Mouse (Mus musculus) midbrain, embryonic 13.5 days (tissue): ENCODE measurements around the gene Hoxa10. TPM values are rescaled to one million over a fixed set of nuclear protein-coding genes. Genes with fewer than 3 reads are reported as not detected.

Experiments
- ATAC-seq: fragments of 200-750 bp; cut with Nextera tagmentation; 2 replicates; pipeline ENCODE4 v1.8.0; 2017; ENCODE audit warnings: mild to moderate bottlenecking, moderate TSS enrichment, moderate library complexity
- H3K27ac ChIP-seq: fragments of 300-500 bp; sonication (generic); 2 replicates; pipeline ENCODE4 v1.5.1; 2015; ENCODE audit warnings: inconsistent platforms, mild to moderate bottlenecking, moderate library complexity
- H3K27me3 ChIP-seq: fragments of 300-500 bp; sonication (generic); 2 replicates; pipeline ENCODE4 v1.6.1; 2015; ENCODE audit warnings: mild to moderate bottlenecking, inconsistent platforms
- H3K36me3 ChIP-seq: fragments of 300-500 bp; sonication (generic); 2 replicates; pipeline ENCODE4 v1.6.1; 2015; ENCODE audit warnings: mild to moderate bottlenecking, inconsistent platforms
- H3K4me1 ChIP-seq: fragments of 300-500 bp; sonication (generic); replicated peaks from 2 replicates; pipeline ENCODE4 v1.6.1; 2015; ENCODE audit warnings: inconsistent platforms
- H3K4me2 ChIP-seq: fragments of 300-500 bp; sonication (generic); replicated peaks from 2 replicates; pipeline ENCODE4 v1.6.1; 2015; ENCODE audit warnings: moderate library complexity, mild to moderate bottlenecking, inconsistent platforms
- H3K4me3 ChIP-seq: fragments of 300-500 bp; sonication (generic); replicated peaks from 2 replicates; pipeline ENCODE4 v1.5.1; 2015; ENCODE audit warnings: mild to moderate bottlenecking, inconsistent platforms
- H3K9ac ChIP-seq: fragments of 300-500 bp; sonication (generic); replicated peaks from 2 replicates; pipeline ENCODE4 v1.6.1; 2015; ENCODE audit warnings: mild to moderate bottlenecking, inconsistent platforms
- H3K9me3 ChIP-seq: fragments of 300-500 bp; sonication (generic); 2 replicates; pipeline ENCODE4 v1.6.1; 2016; ENCODE audit warnings: mild to moderate bottlenecking, inconsistent platforms
- WGBS: fragments of 180-500 bp; shearing (Covaris S2); methylation state at CpG from one replicate; pipeline ENCODE4 v1.1.7; 2015; 5-methylcytosine and 5-hydroxymethylcytosine counted together
- microRNA counts: library from miRNA; unstranded; fragments of <30 nt; microRNA quantifications from one replicate; lab custom pipeline; 2016
- microRNA-seq: library from miRNA; unstranded; fragments of <30 nt; microRNA quantifications from one replicate; pipeline ENCODE4, GENCODE M21; 2016
- polyA plus RNA-seq: library from polyadenylated mRNA; unstranded; fragments of >200 nt; fragmentation: Nextera tagmentation; extraction: Ambion mirVana; gene quantifications from 2 replicates; pipeline ENCODE4 v1.2.1, GENCODE M21; 2015

Gene Hoxa10
- polyA plus RNA-seq, 1 experiment from 2014 or later = not detected

DNA sequence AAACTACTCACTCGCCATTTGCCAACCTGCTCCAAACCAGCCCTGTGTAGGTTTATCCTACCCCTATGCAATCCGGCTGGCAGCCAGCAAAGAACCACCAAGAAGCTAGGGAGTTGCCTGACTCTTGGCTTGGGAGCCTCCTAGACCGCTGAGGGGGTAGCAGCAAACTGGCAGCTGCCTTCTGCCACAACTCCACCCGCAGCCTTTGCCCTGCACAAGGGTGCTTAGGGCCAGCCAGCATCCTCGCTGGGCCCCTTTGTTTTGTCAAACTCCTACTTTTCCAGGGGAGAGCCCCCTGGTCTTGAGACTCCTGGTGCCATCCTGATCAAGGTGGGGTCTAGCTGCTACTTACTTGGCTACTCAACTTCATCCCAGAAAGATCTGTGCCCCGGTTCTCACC is 56.0 kb downstream of the Hoxa10 start:
- H3K27ac ChIP-seq = no peak overlapping the region
- H3K4me2 ChIP-seq = no peak overlapping the region
- 1% methylated on average over 6 of the region's 6 CpGs for WGBS
- H3K9ac ChIP-seq = no peak overlapping the region
- H3K4me1 ChIP-seq = no peaks in the 10 kb centered on the region
- H3K36me3 ChIP-seq = no peaks in the 10 kb centered on the region
- ATAC-seq = no peak
- H3K9me3 ChIP-seq = no peaks in the 10 kb centered on the region
- H3K27me3 ChIP-seq = peaks cover 100% of the 10 kb centered on the region
- no peak overlapping the region for H3K4me3 ChIP-seq

DNA sequence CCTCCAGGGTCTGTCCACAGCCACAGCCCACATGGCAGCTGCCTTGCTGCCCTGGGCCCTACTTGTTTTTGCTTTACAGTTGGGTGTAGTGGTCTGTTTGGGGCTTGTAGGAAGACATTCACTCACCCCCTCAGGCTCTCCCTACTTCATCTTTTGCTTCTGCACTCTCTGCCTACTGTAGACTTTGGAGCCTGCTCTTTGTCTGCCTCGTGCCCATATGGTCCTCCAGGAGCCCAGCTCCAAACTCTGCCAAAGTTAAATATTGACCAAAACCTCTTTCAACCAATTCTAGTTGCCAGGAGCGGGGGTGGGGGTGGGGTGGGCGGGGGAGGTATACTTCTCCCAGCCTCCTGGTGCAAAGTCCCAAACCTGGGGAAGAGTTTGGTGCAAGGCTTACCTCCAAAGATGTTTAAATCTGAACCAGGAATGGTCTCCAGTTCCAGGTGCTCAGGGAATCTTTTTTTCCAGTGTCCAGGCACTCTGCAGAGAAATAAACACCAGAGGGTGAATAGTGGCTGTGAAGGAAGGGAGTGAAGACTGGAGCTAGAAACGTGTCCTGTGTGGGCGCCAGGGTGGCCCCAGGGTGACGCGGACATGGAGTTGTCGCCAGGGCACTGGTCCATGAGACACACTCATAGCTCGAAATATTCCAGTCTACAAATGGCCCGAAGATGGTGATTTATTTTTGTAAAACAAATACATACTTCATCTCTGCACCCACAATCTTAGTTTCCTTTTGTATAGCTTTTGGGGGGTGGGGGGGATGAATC is 57.2 kb downstream of the Hoxa10 start:
- peaks cover 100% of the 10 kb centered on the region for H3K27me3 ChIP-seq
- H3K27ac ChIP-seq = no peak overlapping the region
- no peaks in the 10 kb centered on the region for H3K4me1 ChIP-seq
- H3K4me3 ChIP-seq = no peak overlapping the region
- no peaks in the 10 kb centered on the region for H3K9me3 ChIP-seq
- no peaks in the 10 kb centered on the region for H3K36me3 ChIP-seq
- no peak overlapping the region for H3K4me2 ChIP-seq
- no peak for ATAC-seq
- no peak overlapping the region for H3K9ac ChIP-seq
- 5% methylated on average over 10 of the region's 10 CpGs for WGBS

DNA sequence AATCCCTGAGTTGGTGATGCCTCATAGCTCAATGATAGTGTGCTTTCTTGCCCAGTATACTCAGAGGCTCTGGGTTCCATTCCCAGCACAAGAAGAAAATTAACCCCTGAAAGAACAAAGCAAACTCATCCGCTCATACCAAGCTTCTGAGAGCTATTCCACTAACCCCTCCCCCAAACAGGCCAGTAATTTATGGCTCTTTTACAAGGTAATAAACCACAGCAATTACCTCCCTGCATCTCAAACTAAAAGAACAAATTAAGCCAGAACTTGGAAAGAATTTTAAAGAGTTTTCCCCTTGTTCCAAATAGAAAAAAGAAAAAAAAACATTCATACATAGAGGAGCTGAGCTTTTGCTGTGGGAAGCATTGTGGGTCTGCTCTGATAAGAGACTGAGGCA is 57.9 kb downstream of the Hoxa10 start:
- Histone ChIP-seq H3K27me3 (peaks cover 100% of the 10 kb centered on the region), H3K9ac (no peak overlapping the region), H3K4me3 (no peak overlapping the region), H3K4me2 (no peak overlapping the region), H3K9me3 (no peaks in the 10 kb centered on the region), H3K4me1 (no peaks in the 10 kb centered on the region), H3K36me3 (no peaks in the 10 kb centered on the region), H3K27ac (no peak overlapping the region)
- no peak for ATAC-seq
- 7% methylated on average over 1 of the region's 1 CpGs for WGBS

DNA sequence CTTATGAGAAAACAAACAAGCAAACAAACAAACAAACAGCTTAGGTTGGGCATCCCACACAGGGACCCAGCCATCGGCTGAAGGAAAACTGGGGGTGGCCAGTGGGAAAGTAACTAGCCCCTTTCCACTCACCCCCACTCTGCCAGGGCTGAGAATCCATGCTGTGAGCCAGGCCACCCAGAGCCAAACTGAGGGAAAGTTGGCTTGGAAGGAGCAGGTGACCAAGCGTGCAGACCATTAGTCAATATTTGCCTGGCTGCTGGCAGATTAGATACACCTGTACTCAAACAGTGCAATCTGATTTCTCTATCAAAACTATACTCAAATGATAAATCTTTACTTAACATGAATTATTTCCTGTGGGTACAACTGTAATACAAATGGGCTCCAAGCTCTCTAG is 58.6 kb downstream of the Hoxa10 start:
- H3K4me2 ChIP-seq = no peak overlapping the region
- no peaks in the 10 kb centered on the region for H3K36me3 ChIP-seq
- H3K9me3 ChIP-seq = no peaks in the 10 kb centered on the region
- peaks cover 100% of the 10 kb centered on the region for H3K27me3 ChIP-seq
- H3K4me1 ChIP-seq = no peaks in the 10 kb centered on the region
- no peak overlapping the region for H3K9ac ChIP-seq
- 9% methylated on average over 2 of the region's 2 CpGs for WGBS
- ATAC-seq = no peak
- H3K27ac ChIP-seq = no peak overlapping the region
- H3K4me3 ChIP-seq = no peak overlapping the region

MicroRNA genes within 50 kb of the gene (microRNA counts, 519-probe panel; counts per million panel counts)
- microRNA mmu-miR-196b (lab: Ali Mortazavi, UCI) = 110 counts per million, percentile 56 among the panel's probes with 10 or more counts

Small RNA genes within 50 kb of the gene (microRNA-seq; reads per million reads assigned to microRNA genes)
- gene Mir196b = 23.1 reads per million, percentile 36 among the genes with 10 or more reads in this experiment

Other genes with a start within 250 kb of the Hoxa10 start
- 5.3 and 5.4 TPM in 2 replicates for gene Skap2, start 228.3 kb downstream of the Hoxa10 start, polyA plus RNA-seq
- 0.07 and 0.09 TPM in 2 replicates for gene Hoxa1, start 82.5 kb downstream of the Hoxa10 start, polyA plus RNA-seq
- gene Hoxa2, start 76.0 kb downstream of the Hoxa10 start, polyA plus RNA-seq = 0.18 TPM in 1 of 2 replicates, not detected in the other
- not detected in 2 replicates for gene 5730596B20Rik, start 63.4 kb downstream of the Hoxa10 start, polyA plus RNA-seq
- gene Hoxa4, start 49.1 kb downstream of the Hoxa10 start, polyA plus RNA-seq = not detected in 2 replicates
- gene Hoxa5, start 36.3 kb downstream of the Hoxa10 start, polyA plus RNA-seq = 0.08 and 0.17 TPM in 2 replicates
- not detected in 2 replicates for gene Hoxa6, start 32.1 kb downstream of the Hoxa10 start, polyA plus RNA-seq
- not detected in 2 replicates for gene Hoxa3, start 27.5 kb downstream of the Hoxa10 start, polyA plus RNA-seq
- gene Gm28308, start 27.5 kb downstream of the Hoxa10 start, polyA plus RNA-seq = not detected in 2 replicates
- gene Hoxa7, start 19.0 kb downstream of the Hoxa10 start, polyA plus RNA-seq = not detected in 2 replicates
- not detected in 2 replicates for gene Hoxa9, start 9.8 kb downstream of the Hoxa10 start, polyA plus RNA-seq
- not detected in 2 replicates for gene Hoxa11, start 5.0 kb upstream of the Hoxa10 start, polyA plus RNA-seq
- gene Hoxa13, start 20.0 kb upstream of the Hoxa10 start, polyA plus RNA-seq = not detected in 2 replicates
- 0.50 and 0.93 TPM in 2 replicates for gene Evx1, start 72.6 kb upstream of the Hoxa10 start, polyA plus RNA-seq